Mouse (Mus musculus) MEL (cell line): ENCODE results near the gene Tnfsf4. TPM values are rescaled to one million over a fixed set of nuclear protein-coding genes. Genes with fewer than 3 reads are reported as not detected.

Source experiments
- DNase-seq: peaks from one replicate; pipeline ENCODE4 v3.0.0; 2011; ENCODE audit warnings: low read depth, low spot score
- H3K27ac ChIP-seq: 2 replicates; pipeline ENCODE4 v1.5.1; 2012; ENCODE audit warnings: low read depth, mild to moderate bottlenecking, control low read depth, low read length, moderate library complexity; ENCODE audit not compliant: control insufficient read depth
- H3K27me3 ChIP-seq, 2 experiments: fragments of 150-350 bp in 1 of 2; sonication (generic) in 1 of 2; 2 replicates each; pipeline ENCODE4 v1.6.1; 2012; ENCODE audit warnings: low read length in 2 of 2, mild to moderate bottlenecking in 2 of 2, improper control_type of control experiment in 1 of 2, moderate library complexity in 1 of 2; ENCODE audit not compliant: insufficient read depth in 2 of 2, control insufficient read depth in 1 of 2
- H3K36me3 ChIP-seq, 2 experiments: 2 replicates each; pipeline ENCODE4 v1.6.1; 2012 to 2014; ENCODE audit warnings: low read length in 2 of 2, improper control_type of control experiment in 1 of 2, inconsistent platforms in 1 of 2, mild to moderate bottlenecking in 1 of 2; ENCODE audit not compliant: insufficient read depth in 2 of 2, control insufficient read depth in 1 of 2
- H3K4me1 ChIP-seq, 2 experiments: fragments of 150-350 bp in 1 of 2; sonication (generic) in 1 of 2; 2 replicates each; pipeline ENCODE4 v1.6.1; 2012; ENCODE audit warnings: low read length in 2 of 2, improper control_type of control experiment in 1 of 2, mild to moderate bottlenecking in 1 of 2; ENCODE audit not compliant: insufficient read depth in 2 of 2, control insufficient read depth in 1 of 2
- H3K4me3 ChIP-seq, 2 experiments: fragments of 150-350 bp in 1 of 2; sonication (generic) in 1 of 2; 2 replicates each; pipeline ENCODE4 v1.5.1; 2012; ENCODE audit warnings: low read depth in 2 of 2, low read length in 2 of 2, mild to moderate bottlenecking in 2 of 2, moderate library complexity in 2 of 2, control low read depth in 1 of 2, improper control_type of control experiment in 1 of 2; ENCODE audit not compliant: control insufficient read depth in 1 of 2, insufficient read depth in 1 of 2
- H3K79me2 ChIP-seq: 2 replicates; pipeline ENCODE4 v1.6.1; 2012; ENCODE audit warnings: mild to moderate bottlenecking, low read length, moderate library complexity; ENCODE audit not compliant: control insufficient read depth, poor library complexity, insufficient read depth
- H3K9ac ChIP-seq: 2 replicates; pipeline ENCODE4 v1.6.1; 2012; ENCODE audit warnings: low read depth, mild to moderate bottlenecking, control low read depth, low read length, moderate library complexity; ENCODE audit not compliant: control insufficient read depth, poor library complexity, severe bottlenecking
- H3K9me3 ChIP-seq: fragments of 150-350 bp; sonication (generic); replicated peaks from 2 replicates; pipeline ENCODE4 v1.6.1; 2012; ENCODE audit warnings: mild to moderate bottlenecking, low read length, improper control_type of control experiment, moderate library complexity; ENCODE audit not compliant: insufficient read depth
- CHD2 ChIP-seq: IDR thresholded peaks from 2 replicates; pipeline ENCODE4 v1.6.1; 2011; ENCODE audit warnings: low read length, improper control_type of control experiment
- CTCF ChIP-seq, 3 experiments: IDR thresholded peaks in 2 of 3; conservative IDR thresholded peaks in 1 of 3; 2 replicates each; pipeline ENCODE4 v1.5.1; 2011 to 2012; ENCODE audit warnings: low read length in 3 of 3, low read depth in 2 of 3, mild to moderate bottlenecking in 2 of 3, improper control_type of control experiment in 1 of 3, inconsistent platforms in 1 of 3, mixed read lengths in 1 of 3, moderate library complexity in 1 of 3; ENCODE audit not compliant: control insufficient read depth in 1 of 3, insufficient read depth in 1 of 3, poor library complexity in 1 of 3, severe bottlenecking in 1 of 3
- ELF1 ChIP-seq: IDR thresholded peaks from 2 replicates; pipeline ENCODE4 v1.6.1; 2014; ENCODE audit warnings: low read depth, mild to moderate bottlenecking, inconsistent platforms, low read length, improper control_type of control experiment, moderate library complexity
- GABPA ChIP-seq: IDR thresholded peaks from 2 replicates; pipeline ENCODE4 v1.6.1; 2012; ENCODE audit warnings: low read depth, mild to moderate bottlenecking, inconsistent platforms, low read length, improper control_type of control experiment, moderate library complexity
- HCFC1 ChIP-seq: IDR thresholded peaks from 2 replicates; pipeline ENCODE4 v1.6.1; 2012; ENCODE audit warnings: low read depth, mild to moderate bottlenecking, inconsistent platforms, low read length, improper control_type of control experiment, moderate library complexity
- MAFK ChIP-seq: IDR thresholded peaks from 2 replicates; pipeline ENCODE4 v1.6.1; 2011; ENCODE audit warnings: low read depth, mild to moderate bottlenecking, low read length, improper control_type of control experiment, borderline replicate concordance
- MAZ ChIP-seq: IDR thresholded peaks from 2 replicates; pipeline ENCODE4 v1.6.1; 2012; ENCODE audit warnings: low read depth, mild to moderate bottlenecking, inconsistent platforms, low read length, improper control_type of control experiment
- NRF1 ChIP-seq: IDR thresholded peaks from 2 replicates; pipeline ENCODE4 v1.6.1; 2014; ENCODE audit warnings: low read depth, mild to moderate bottlenecking, inconsistent platforms, low read length, improper control_type of control experiment, moderate library complexity; ENCODE audit not compliant: poor library complexity, insufficient read depth, severe bottlenecking
- POLR2AphosphoS2 ChIP-seq: IDR thresholded peaks from 2 replicates; pipeline ENCODE4 v1.6.1; 2011; ENCODE audit warnings: low read length, improper control_type of control experiment
- RAD21 ChIP-seq: IDR thresholded peaks from 2 replicates; pipeline ENCODE4 v1.6.1; 2011; ENCODE audit warnings: mild to moderate bottlenecking, low read depth, low read length, improper control_type of control experiment
- RCOR1 ChIP-seq: IDR thresholded peaks from 2 replicates; pipeline ENCODE4 v1.6.1; 2012; ENCODE audit warnings: low read depth, mild to moderate bottlenecking, inconsistent platforms, low read length, improper control_type of control experiment
- SIN3A ChIP-seq: IDR thresholded peaks from 2 replicates; pipeline ENCODE4 v1.6.1; 2012; ENCODE audit warnings: low read length, improper control_type of control experiment, inconsistent platforms
- TCF12 ChIP-seq: IDR thresholded peaks from 2 replicates; pipeline ENCODE4 v1.6.1; 2014; ENCODE audit warnings: low read depth, mild to moderate bottlenecking, inconsistent platforms, low read length, improper control_type of control experiment, moderate library complexity
- USF2 ChIP-seq, 2 experiments: IDR thresholded peaks; 2 replicates each; pipeline ENCODE4 v1.6.1; 2011 to 2012; ENCODE audit warnings: improper control_type of control experiment in 2 of 2, low read length in 2 of 2, borderline replicate concordance in 1 of 2, inconsistent platforms in 1 of 2, low read depth in 1 of 2, mild to moderate bottlenecking in 1 of 2; ENCODE audit not compliant: insufficient read depth in 1 of 2
- ZKSCAN1 ChIP-seq: IDR thresholded peaks from 2 replicates; pipeline ENCODE4 v1.6.1; 2012; ENCODE audit warnings: low read depth, mild to moderate bottlenecking, inconsistent platforms, low read length, improper control_type of control experiment, moderate library complexity
- ZMIZ1 ChIP-seq: IDR thresholded peaks from 2 replicates; pipeline ENCODE4 v1.6.1; 2012; ENCODE audit warnings: low read depth, mild to moderate bottlenecking, inconsistent platforms, low read length, improper control_type of control experiment, moderate library complexity
- ZNF384 ChIP-seq: IDR thresholded peaks from 2 replicates; pipeline ENCODE4 v1.6.1; 2012; ENCODE audit warnings: low read depth, mild to moderate bottlenecking, inconsistent platforms, low read length, improper control_type of control experiment
- polyA plus RNA-seq, 2 experiments: library from polyadenylated mRNA; stranded (reverse) in 1 of 2; unstranded in 1 of 2; fragments of >175 nt in 1 of 2; fragments of >200 nt in 1 of 2; gene quantifications; 2 replicates each; pipeline versions ENCODE4 v1.2.1 to v1.2.4; 2012; ENCODE audit warnings: low replicate concordance in 2 of 2, low read depth in 1 of 2; ENCODE audit not compliant: insufficient read length in 2 of 2, insufficient read depth in 1 of 2, missing spikeins in 1 of 2
- total RNA-seq: library from RNA; depleted of rRNA; stranded (reverse); fragments of 300-350 nt; gene quantifications from 2 replicates; pipeline ENCODE4 v1.2.3, GENCODE M21; 2012

The Tnfsf4 gene
- total and polyA plus RNA-seq, 3 experiments = not detected

GRCm38 (mm10) chr1:161378571-161378970 lies 16.6 kb upstream of the Tnfsf4 start:
- Histone ChIP-seq H3K27me3 (no peaks in the 10 kb centered on the region; a peak in 2 of 4 replicates), H3K79me2 (no peaks in the 10 kb centered on the region), H3K36me3 (no peaks in the 10 kb centered on the region), H3K9me3 (no peaks in the 10 kb centered on the region), H3K4me3 (no peak overlapping the region), H3K4me1 (no peaks in the 10 kb centered on the region), H3K9ac (no peak overlapping the region), H3K27ac (no peak overlapping the region)
- no peak for DNase-seq
- no peak for TF ChIP-seq GABPA
- no peak for TF ChIP-seq ZKSCAN1
- no peak for TF ChIP-seq ELF1
- TF ChIP-seq MAFK = no peak
- TF ChIP-seq MAZ = no peak
- no peak for TF ChIP-seq SIN3A
- no peak for TF ChIP-seq RAD21
- no peak for TF ChIP-seq ZMIZ1
- TF ChIP-seq NRF1 = no peak
- no peak for TF ChIP-seq HCFC1
- no peak for TF ChIP-seq TCF12
- TF ChIP-seq CHD2 = no peak
- TF ChIP-seq POLR2AphosphoS2 = no peak
- TF ChIP-seq ZNF384 = no peak

- H3K4me3 ChIP-seq = no peak overlapping the region
- H3K79me2 ChIP-seq = no peaks in the 10 kb centered on the region
- no peaks in the 10 kb centered on the region for H3K9me3 ChIP-seq
- H3K36me3 ChIP-seq = no peaks in the 10 kb centered on the region
- TF ChIP-seq MAZ (no peak), RCOR1 (no peak), USF2 (IDR thresholded peaks at IDR 0.05; ENCODE audit: borderline replicate concordance in 1 of 2, insufficient read depth in 1 of 2, low read depth in 1 of 2, low read length in 2 of 2) (no peak), CTCF (IDR thresholded peaks at IDR 0.05 in 2 of 3, conservative IDR thresholded peaks at IDR 0.05 in 1 of 3; ENCODE audit: control insufficient read depth in 1 of 3, insufficient read depth in 1 of 3, low read depth in 2 of 3, low read length in 3 of 3, poor library complexity in 1 of 3, severe bottlenecking in 1 of 3) (no peak)
- H3K4me1 ChIP-seq = no peaks in the 10 kb centered on the region
- H3K9ac ChIP-seq = no peak overlapping the region
- no peak overlapping the region for H3K27ac ChIP-seq
- H3K27me3 ChIP-seq = no peaks in the 10 kb centered on the region; a peak in 2 of 4 replicates
- DNase-seq = no peak
Observed at GRCm38 (mm10) chr1:161379685-161380424, 15.4 kb upstream of the Tnfsf4 start.
